Mouse (Mus musculus): ENCODE results near the gene Adck1.

GRCm38 (mm10) chr12:88428735-88429134, 68.4 kb downstream of the Adck1 start:
- TF ChIP-seq CTCF (conservative IDR thresholded peaks at IDR 0.05 in 1 of 2, IDR thresholded peaks at IDR 0.05 in 1 of 2; ENCODE audit: low read depth in 2 of 2, low read length in 2 of 2) = no peak
- no peak for TF ChIP-seq MXI1 (IDR thresholded peaks at IDR 0.05; ENCODE audit: low read depth, low read length)
- TF ChIP-seq NRF1 (IDR thresholded peaks at IDR 0.05; ENCODE audit: low read depth, low read length) = no peak
- no peak for TF ChIP-seq HCFC1 (IDR thresholded peaks at IDR 0.05; ENCODE audit: low read depth, low read length)
- no peak for TF ChIP-seq ZC3H11A (IDR thresholded peaks at IDR 0.05; ENCODE audit: low read depth, low read length)
- no peak for TF ChIP-seq TCF12 (IDR thresholded peaks at IDR 0.05; ENCODE audit: low read depth, low read length)
- no peak for TF ChIP-seq ELF1 (IDR thresholded peaks at IDR 0.05; ENCODE audit: low read depth, low read length)
- TF ChIP-seq POLR2A (IDR thresholded peaks at IDR 0.05; ENCODE audit: low read depth, low read length) = no peak
- TF ChIP-seq EP300 (IDR thresholded peaks at IDR 0.05; ENCODE audit: low read length) = no peak
- no peak for TF ChIP-seq USF1 (IDR thresholded peaks at IDR 0.05; ENCODE audit: low read depth, low read length)
- TF ChIP-seq ZNF384 (IDR thresholded peaks at IDR 0.05; ENCODE audit: low read depth, low read length) = no peak
- no peak for TF ChIP-seq GABPA (IDR thresholded peaks at IDR 0.05; ENCODE audit: insufficient replicate concordance, low read depth, low read length)
- no peak for TF ChIP-seq BHLHE40 (IDR thresholded peaks at IDR 0.05; ENCODE audit: low read depth, low read length)
- TF ChIP-seq NELFE (IDR thresholded peaks at IDR 0.05; ENCODE audit: low read depth, low read length) = no peak

Measured in CH12.LX (cell line).